Mouse (Mus musculus): ENCODE data around the gene Eef1a1.

DNA sequence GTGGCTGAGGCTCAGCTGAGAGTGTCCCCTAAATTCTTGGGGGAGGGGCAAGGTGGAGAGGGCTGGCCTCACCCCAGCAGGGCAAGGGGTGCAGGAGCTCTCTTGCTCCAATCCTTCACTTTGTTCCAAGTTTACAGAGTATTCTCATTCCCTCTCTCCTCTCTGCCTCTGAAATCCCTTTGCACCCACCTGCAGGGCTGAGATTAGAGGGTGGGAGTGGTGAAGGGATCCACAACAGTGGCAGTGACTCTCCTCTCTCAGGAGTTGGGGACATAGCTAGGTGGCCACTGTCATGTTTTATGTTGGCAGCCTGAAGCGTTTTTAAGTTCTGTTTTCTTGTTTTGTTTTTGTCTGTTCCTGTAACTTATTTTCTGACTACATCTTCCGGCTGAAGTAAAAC, 59.4 kb downstream of the Eef1a1 start:
- TF ChIP-seq CTCF (IDR thresholded peaks at IDR 0.05; ENCODE audit: insufficient read depth, low read length) (no peak), POLR2A (IDR thresholded peaks at IDR 0.05; ENCODE audit: borderline replicate concordance, extremely low read depth, low read depth, low read length) (no peak)

All from lung, adult 2 months (tissue).